In genomic region chr16:23482846-23483245, GRCm38 (mm10) we compare ENCODE assay signal across 21 mouse cellular contexts. TPM values are rescaled to one million over a fixed set of nuclear protein-coding genes. Genes with fewer than 3 reads are reported as not detected.
"Had no signal": no experiment of that assay in that cellular context is flagged by ENCODE, and none has a peak within 500 bp of the region (broad histone marks: within the 10 kb centered on the region; RNA-seq: fewer than 3 reads in every experiment).

No protein-coding gene starts in this region.

- ATAC-seq: hindbrain, embryonic 16.5 days; inflammation-experienced regulatory T-cells, adult 6 months; intestine, embryonic 15.5 days; intestine, postnatal 0 days; liver, embryonic 12.5 days had no signal

- DNase-seq: gastrocnemius, postnatal 14 days; heart, adult 2 months; heart, postnatal 4 days; kidney, adult 18-20 months; kidney, adult 8-10 months; kidney, postnatal 10 days; kidney, postnatal 25 days; kidney, postnatal 4 days; layer of hippocampus, postnatal 36 days; left cerebral cortex, postnatal 4 days had no signal

RNA-seq across cellular contexts. Expression of gene Masp1, which starts 37.8 kb away (rescaled TPM):
- total RNA-seq: granulocyte monocyte progenitor cell, adult 5-6 weeks had no signal

RNA-seq across cellular contexts. Expression of gene Rtp1, which starts 53.9 kb away (rescaled TPM):
- total RNA-seq: gastrocnemius, adult 18-20 months; gastrocnemius, adult 8-10 months; gastrocnemius, postnatal 14 days; gastrocnemius, postnatal 4 days; granulocyte monocyte progenitor cell, adult 5-6 weeks; heart, adult 2 months; heart, postnatal 25 days; heart, postnatal 4 days; liver, adult 2 months had no signal
